Mouse (Mus musculus) central nervous system, embryonic 14 days (tissue): ENCODE results near the gene Grid1. TPM values are rescaled to one million over a fixed set of nuclear protein-coding genes. Genes with fewer than 3 reads are reported as not detected.

Experiments
- polyA plus RNA-seq: library from polyadenylated mRNA; depleted of rRNA; stranded (reverse); fragments of >200 nt; gene quantifications from 2 replicates; pipeline ENCODE4 v1.2.3, GENCODE M21; 2012; rRNA removed

The Grid1 gene
- polyA plus RNA-seq = 7.3 and 8.4 TPM in 2 replicates

GRCm38 (mm10) chr14:34819919-34820652 lies at the start of gene Grid1:
TSS of gene Grid1 (plus strand) at chr14:34820108.

Other genes with a start within 250 kb of the Grid1 start
- 0.68 and 6.3 TPM in 2 replicates for gene Ldb3, start 231.4 kb upstream of the Grid1 start, polyA plus RNA-seq
- 0.16 TPM in 1 of 2 replicates, not detected in the other for gene Opn4, start 220.0 kb upstream of the Grid1 start, polyA plus RNA-seq
- 19.8 and 21.7 TPM in 2 replicates for gene Wapl, start 146.2 kb upstream of the Grid1 start, polyA plus RNA-seq